Mouse (Mus musculus): ENCODE data around the gene Scarb1. TPM values are rescaled to one million over a fixed set of nuclear protein-coding genes. Genes with fewer than 3 reads are reported as not detected.

The Scarb1 gene
- total and polyA plus RNA-seq, 2 experiments from 2014 or later, result 58.2 to 79.8 TPM

- Histone ChIP-seq H3K27ac (ENCODE audit: low read depth) (no peak overlapping the region), H3K36me3 (replicated peaks; ENCODE audit: control insufficient read depth, insufficient read depth, low read length) (no peaks in the 10 kb centered on the region), H3K4me2 (ENCODE audit: low read depth, low read length) (no peak overlapping the region), H3K4me1 (ENCODE audit: control insufficient read depth, insufficient read depth) (peaks cover 8% of the 10 kb centered on the region; the same call in 1 of the 2 replicates), H3K27me3 (ENCODE audit: control insufficient read depth, insufficient read depth, low read length) (no peaks in the 10 kb centered on the region), H3K9me3 (replicated peaks; ENCODE audit: control insufficient read depth, low read length) (peaks cover 6% of the 10 kb centered on the region), H3K4me3 (ENCODE audit: low read depth, low read length) (no peak overlapping the region), H3K9ac (replicated peaks; ENCODE audit: low read depth, low read length) (no peak overlapping the region)
- TF ChIP-seq CTCF (IDR thresholded peaks at IDR 0.05; ENCODE audit: low read depth), result no peak
- TF ChIP-seq EP300 (IDR thresholded peaks at IDR 0.05; ENCODE audit: low read depth), result no peak
- ATAC-seq (ENCODE audit: insufficient read depth, low read depth) (no peak), DNase-seq (ENCODE audit: low spot score) (no peak)
- 63% methylated on average over 7 of the region's 7 CpGs for WGBS
Measured at GRCm38 (mm10) chr5:125232443-125232979, 108.4 kb downstream of the Scarb1 start.

GRCm38 (mm10) chr5:125230463-125230862 lies 110.4 kb downstream of the Scarb1 start:
- no peak for TF ChIP-seq EP300 (IDR thresholded peaks at IDR 0.05; ENCODE audit: low read depth)
- TF ChIP-seq CTCF (IDR thresholded peaks at IDR 0.05; ENCODE audit: low read depth), result no peak
- peaks cover 7% of the 10 kb centered on the region for H3K9me3 ChIP-seq (replicated peaks; ENCODE audit: control insufficient read depth, low read length)
- no peak overlapping the region for H3K4me2 ChIP-seq (ENCODE audit: low read depth, low read length)
- ATAC-seq (ENCODE audit: insufficient read depth, low read depth), result no peak
- DNase-seq (ENCODE audit: low spot score), result no peak
- 75% methylated on average over 5 of the region's 5 CpGs for WGBS
- H3K9ac ChIP-seq (replicated peaks; ENCODE audit: low read depth, low read length), result no peak overlapping the region
- no peaks in the 10 kb centered on the region for H3K27me3 ChIP-seq (ENCODE audit: control insufficient read depth, insufficient read depth, low read length)
- H3K4me1 ChIP-seq (ENCODE audit: control insufficient read depth, insufficient read depth), result peaks cover 8% of the 10 kb centered on the region; the same call in 1 of the 2 replicates
- no peaks in the 10 kb centered on the region for H3K36me3 ChIP-seq (replicated peaks; ENCODE audit: control insufficient read depth, insufficient read depth, low read length)
- H3K27ac ChIP-seq (ENCODE audit: low read depth), result no peak overlapping the region
- H3K4me3 ChIP-seq (ENCODE audit: low read depth, low read length), result no peak overlapping the region

- peaks cover under 1% of the 10 kb centered on the region; the same call in 1 of the 2 replicates for H3K4me1 ChIP-seq (ENCODE audit: control insufficient read depth, insufficient read depth)
- 73% methylated on average over 2 of the region's 2 CpGs for WGBS
- DNase-seq (ENCODE audit: low spot score) (no peak), ATAC-seq (ENCODE audit: insufficient read depth, low read depth) (no peak)
- no peaks in the 10 kb centered on the region for H3K36me3 ChIP-seq (replicated peaks; ENCODE audit: control insufficient read depth, insufficient read depth, low read length)
- H3K9ac ChIP-seq (replicated peaks; ENCODE audit: low read depth, low read length), result no peak overlapping the region
- no peak overlapping the region for H3K4me2 ChIP-seq (ENCODE audit: low read depth, low read length)
- peaks cover 7% of the 10 kb centered on the region for H3K9me3 ChIP-seq (replicated peaks; ENCODE audit: control insufficient read depth, low read length)
- no peak overlapping the region for H3K27ac ChIP-seq (ENCODE audit: low read depth)
- no peaks in the 10 kb centered on the region for H3K27me3 ChIP-seq (ENCODE audit: control insufficient read depth, insufficient read depth, low read length)
- no peak overlapping the region for H3K4me3 ChIP-seq (ENCODE audit: low read depth, low read length)
- TF ChIP-seq CTCF (IDR thresholded peaks at IDR 0.05; ENCODE audit: low read depth) (no peak), EP300 (IDR thresholded peaks at IDR 0.05; ENCODE audit: low read depth) (no peak)
Measured at GRCm38 (mm10) chr5:125229097-125229496, 111.8 kb downstream of the Scarb1 start.

GRCm38 (mm10) chr5:125227699-125228098 lies 113.2 kb downstream of the Scarb1 start:
- TF ChIP-seq CTCF (IDR thresholded peaks at IDR 0.05; ENCODE audit: low read depth), result no peak
- TF ChIP-seq EP300 (IDR thresholded peaks at IDR 0.05; ENCODE audit: low read depth), result no peak
- Histone ChIP-seq H3K4me2 (ENCODE audit: low read depth, low read length) (no peak overlapping the region), H3K4me3 (ENCODE audit: low read depth, low read length) (no peak overlapping the region), H3K9ac (replicated peaks; ENCODE audit: low read depth, low read length) (no peak overlapping the region), H3K4me1 (ENCODE audit: control insufficient read depth, insufficient read depth) (peaks cover 5% of the 10 kb centered on the region; the same call in 1 of the 2 replicates), H3K27ac (ENCODE audit: low read depth) (no peak overlapping the region), H3K36me3 (replicated peaks; ENCODE audit: control insufficient read depth, insufficient read depth, low read length) (no peaks in the 10 kb centered on the region), H3K9me3 (replicated peaks; ENCODE audit: control insufficient read depth, low read length) (peaks cover 7% of the 10 kb centered on the region), H3K27me3 (ENCODE audit: control insufficient read depth, insufficient read depth, low read length) (no peaks in the 10 kb centered on the region)
- ATAC-seq (ENCODE audit: insufficient read depth, low read depth) (no peak), DNase-seq (ENCODE audit: low spot score) (no peak)
- WGBS, result 98% methylated on average over 4 of the region's 4 CpGs

Other genes starting within 250 kb of the Scarb1 start
- 21.6 and 73.8 TPM in 2 replicates for gene Ncor2, start 161.9 kb downstream of the Scarb1 start, total RNA-seq (2014; rRNA removed; ENCODE audit: low replicate concordance)
- gene Ncor2, start 161.9 kb downstream of the Scarb1 start, polyA plus RNA-seq (2015; fragmentation: Nextera tagmentation; extraction: Ambion mirVana), result 14.3 and 15.5 TPM in 2 replicates
- gene Gm10382, start 48.2 kb upstream of the Scarb1 start, total RNA-seq (2014; rRNA removed; ENCODE audit: low replicate concordance), result not detected in 2 replicates
- 0.32 and 0.78 TPM in 2 replicates for gene Gm10382, start 48.2 kb upstream of the Scarb1 start, polyA plus RNA-seq (2015; fragmentation: Nextera tagmentation; extraction: Ambion mirVana)
- 889 and 1,003 TPM in 2 replicates for gene Ubc, start 49.1 kb upstream of the Scarb1 start, total RNA-seq (2014; rRNA removed; ENCODE audit: low replicate concordance)
- 742 and 892 TPM in 2 replicates for gene Ubc, start 49.1 kb upstream of the Scarb1 start, polyA plus RNA-seq (2015; fragmentation: Nextera tagmentation; extraction: Ambion mirVana)
- gene Dhx37, start 93.0 kb upstream of the Scarb1 start, total RNA-seq (2014; rRNA removed; ENCODE audit: low replicate concordance), result 5.9 and 16.2 TPM in 2 replicates
- gene Dhx37, start 93.0 kb upstream of the Scarb1 start, polyA plus RNA-seq (2015; fragmentation: Nextera tagmentation; extraction: Ambion mirVana), result 5.5 and 6.8 TPM in 2 replicates
- 27.8 and 41.5 TPM in 2 replicates for gene Bri3bp, start 100.5 kb upstream of the Scarb1 start, total RNA-seq (2014; rRNA removed; ENCODE audit: low replicate concordance)
- gene Bri3bp, start 100.5 kb upstream of the Scarb1 start, polyA plus RNA-seq (2015; fragmentation: Nextera tagmentation; extraction: Ambion mirVana), result 59.2 and 65.8 TPM in 2 replicates
- gene Aacs, start 134.7 kb upstream of the Scarb1 start, total RNA-seq (2014; rRNA removed; ENCODE audit: low replicate concordance), result 6.7 and 13.9 TPM in 2 replicates
- gene Aacs, start 134.7 kb upstream of the Scarb1 start, polyA plus RNA-seq (2015; fragmentation: Nextera tagmentation; extraction: Ambion mirVana), result 4.8 and 5.4 TPM in 2 replicates
- gene Tmem132b, start 190.7 kb upstream of the Scarb1 start, total RNA-seq (2014; rRNA removed; ENCODE audit: low replicate concordance), result 0.04 TPM in 2 replicates
- not detected in 2 replicates for gene Tmem132b, start 190.7 kb upstream of the Scarb1 start, polyA plus RNA-seq (2015; fragmentation: Nextera tagmentation; extraction: Ambion mirVana)

Measured in heart, postnatal 0 days (tissue).